Mouse (Mus musculus) cerebellum, postnatal 25 days (tissue): ENCODE measurements around the gene Eprs.

Source experiments
- DNase-seq, 2 experiments: peaks; one replicate each; pipeline ENCODE4 v3.0.0; 2021; ENCODE audit warnings: mixed read lengths in 2 of 2

Gene Eprs

DNA sequence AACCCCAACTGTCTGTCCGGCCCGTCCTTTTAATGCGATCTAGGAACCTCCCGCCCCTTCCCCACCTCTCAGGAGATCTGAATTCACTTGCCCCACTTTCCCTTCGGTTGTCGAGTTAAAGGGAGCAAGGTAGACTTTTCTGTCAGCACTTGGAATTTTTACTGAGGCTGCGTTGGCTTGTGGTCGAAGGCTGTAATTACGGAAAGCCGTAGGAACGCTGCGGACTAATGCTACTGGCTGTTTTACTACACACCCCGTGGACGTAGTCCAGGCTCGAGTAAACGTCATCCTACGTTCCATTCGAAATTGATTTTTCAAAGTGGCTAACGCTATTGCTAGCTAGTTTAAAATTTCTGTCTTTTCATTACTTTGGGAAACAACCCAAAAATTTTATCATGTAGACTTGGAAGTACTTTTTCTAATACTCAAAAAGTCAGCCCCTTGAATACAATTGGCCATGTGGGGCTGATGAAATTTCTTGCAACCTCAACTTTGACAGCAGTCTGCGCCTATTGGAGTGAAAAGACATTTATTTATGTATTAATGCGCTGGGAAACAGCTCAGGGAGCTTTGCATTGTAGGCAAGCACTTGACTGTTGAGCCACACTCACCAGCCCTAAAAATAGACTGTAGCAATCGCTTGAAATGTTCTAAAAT lies 810 bp downstream of the Eprs start:
- peak in 1 of 2 experiments; percentile 64 for DNase-seq

DNA sequence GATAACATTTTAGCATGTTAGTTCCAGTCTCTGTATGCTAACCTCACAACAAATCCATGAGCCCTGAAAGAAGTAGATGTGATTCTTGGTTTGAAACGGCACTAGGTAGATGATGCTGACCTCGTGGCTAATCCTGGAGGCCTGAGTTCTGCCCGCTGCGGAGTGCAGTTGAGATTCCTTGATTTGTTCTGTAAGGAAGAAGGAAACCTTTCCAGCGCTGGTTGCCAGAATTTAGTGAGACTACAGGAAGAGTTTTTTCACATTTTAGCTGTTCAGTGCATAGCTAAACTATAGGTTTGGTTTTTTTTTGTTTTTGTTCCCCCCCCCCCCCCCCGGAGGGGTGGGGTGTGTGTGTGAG lies 1.3 kb downstream of the Eprs start:
- DNase-seq: no peak

DNA sequence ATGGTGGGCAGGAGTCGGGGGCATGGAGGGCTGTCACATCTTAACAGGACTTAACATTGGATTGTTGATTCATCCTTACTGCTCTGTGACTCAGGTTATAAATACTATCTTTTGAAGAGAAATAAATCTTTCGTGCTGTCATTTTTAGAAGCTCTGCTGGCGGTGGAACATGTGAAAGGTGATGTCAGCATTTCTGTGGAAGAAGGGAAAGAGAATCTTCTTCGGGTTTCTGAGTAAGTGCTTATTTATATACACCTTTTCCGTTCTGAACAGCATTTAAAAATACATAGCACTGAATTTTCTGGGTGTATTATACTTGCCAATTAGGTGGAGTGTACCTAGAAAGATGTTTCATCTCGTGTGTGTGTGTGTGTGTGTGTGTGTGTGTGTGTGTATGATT lies 4.5 kb downstream of the Eprs start:
- no peak for DNase-seq

DNA sequence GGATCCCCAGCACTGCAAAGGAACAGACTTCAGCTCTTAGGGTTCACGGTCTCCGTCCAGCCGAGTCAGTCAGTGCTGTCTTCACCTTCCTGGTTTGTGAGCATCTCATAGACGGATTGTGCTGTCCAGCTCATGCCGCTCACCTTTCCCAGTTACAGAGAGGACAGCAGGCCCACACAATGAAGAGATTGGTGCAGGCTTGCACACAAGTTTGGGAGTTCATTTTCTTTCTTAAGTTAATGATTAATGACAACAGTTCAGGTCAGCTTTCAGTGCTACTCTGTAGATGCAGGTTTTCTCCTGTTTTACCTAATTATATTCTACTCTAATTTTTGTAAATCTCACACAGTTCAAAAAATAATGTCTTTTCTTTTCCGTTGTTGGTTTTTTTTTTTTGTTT lies 7.1 kb downstream of the Eprs start:
- DNase-seq: no peak

DNA sequence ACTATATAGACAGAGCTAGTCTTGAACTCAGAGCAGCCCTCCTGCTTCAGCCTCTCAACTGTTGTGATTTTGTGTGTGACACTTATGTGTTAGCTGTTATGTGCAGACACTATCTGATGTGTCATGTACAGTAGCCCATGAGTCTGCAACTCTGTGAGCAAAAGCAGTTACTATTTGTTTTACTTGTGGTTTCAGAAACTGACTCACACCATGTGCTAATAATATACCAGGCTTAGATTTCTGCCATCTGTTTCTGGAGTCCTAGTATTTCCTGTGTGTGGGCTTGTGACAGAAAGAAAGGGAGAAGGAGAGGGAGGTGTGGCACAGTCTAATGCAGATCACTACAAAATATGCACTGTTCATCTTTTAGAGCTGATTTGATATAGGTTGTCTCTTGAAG lies 13.5 kb downstream of the Eprs start:
- no peak for DNase-seq

DNA sequence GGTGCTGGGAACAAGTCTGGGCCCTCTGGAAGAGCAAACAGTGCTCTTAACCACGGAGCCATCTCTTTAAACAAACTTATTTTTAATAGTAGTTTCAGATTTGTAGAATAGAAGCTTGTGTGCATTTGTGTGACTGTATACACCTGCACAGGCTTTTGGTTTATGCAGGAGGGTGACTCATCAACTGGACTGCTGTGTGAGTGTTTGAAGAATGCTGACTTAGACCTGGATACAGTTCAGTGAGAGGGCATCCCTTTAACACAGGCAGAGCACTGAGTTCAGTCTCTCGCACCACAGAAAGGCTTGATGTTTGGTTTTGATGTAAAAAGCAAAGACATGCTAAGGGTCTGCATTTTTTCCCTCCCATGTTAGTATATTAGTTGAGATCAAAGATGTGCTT lies 14.6 kb downstream of the Eprs start:
- no peak for DNase-seq

DNA sequence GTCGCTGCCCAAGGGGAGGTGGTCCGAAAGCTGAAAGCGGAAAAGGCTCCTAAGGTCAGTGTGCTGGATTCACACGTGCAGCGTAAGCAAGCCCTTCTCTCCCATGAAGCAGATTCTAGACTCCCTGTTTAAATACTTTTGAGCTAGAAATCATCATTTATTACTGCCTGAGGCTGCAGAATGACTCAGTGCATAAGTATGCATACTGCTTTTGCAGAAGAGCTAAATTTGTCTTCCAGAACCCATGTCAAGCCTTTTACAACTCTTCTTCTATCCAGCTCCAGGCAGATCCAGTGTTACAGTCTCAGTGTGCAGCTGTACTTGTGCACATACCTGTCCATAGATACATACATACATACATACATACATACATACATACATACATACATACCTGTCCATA lies 38.8 kb downstream of the Eprs start:
- DNase-seq: no peak

DNA sequence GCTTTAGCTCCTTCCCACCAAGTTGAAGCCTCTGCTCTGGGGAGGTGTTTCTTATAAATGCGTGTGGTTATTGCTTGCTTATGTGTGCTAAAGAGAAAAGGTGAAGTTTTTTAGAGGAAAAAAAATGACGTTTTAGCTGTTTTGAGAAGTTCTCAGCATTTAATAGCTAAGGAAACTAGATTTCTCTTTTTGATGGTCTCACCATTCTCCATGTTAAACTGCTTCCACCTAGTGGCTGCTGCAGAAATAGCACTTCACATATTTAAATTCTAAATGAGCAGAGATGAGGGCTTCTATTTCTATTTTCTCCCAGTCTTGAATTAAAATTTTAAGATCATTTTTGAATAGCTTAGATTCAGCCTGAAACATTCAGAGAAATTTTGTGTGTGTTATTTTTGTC lies 41.2 kb downstream of the Eprs start:
- DNase-seq: peak in 1 of 2 experiments; percentile 48

DNA sequence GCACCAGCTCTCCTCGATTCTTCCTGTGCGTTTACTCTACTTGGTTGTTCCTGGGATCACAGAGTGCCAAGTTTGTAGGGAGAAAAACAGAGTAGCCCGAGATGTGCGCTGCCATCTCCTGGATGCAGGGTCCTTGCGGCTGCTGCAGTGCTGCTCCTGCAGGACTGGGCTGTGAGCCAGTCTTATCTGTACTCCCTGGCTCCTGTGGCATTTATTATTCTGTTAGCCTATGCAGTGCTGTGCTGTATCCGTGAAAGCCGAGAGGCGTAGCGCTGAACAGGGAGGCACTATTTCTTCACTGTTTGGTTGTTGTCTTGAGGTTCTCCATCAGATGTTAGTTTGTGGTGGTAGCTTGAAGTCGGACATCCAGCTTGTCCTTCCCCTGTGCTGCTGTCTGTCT lies 43.1 kb downstream of the Eprs start:
- DNase-seq: no peak

DNA sequence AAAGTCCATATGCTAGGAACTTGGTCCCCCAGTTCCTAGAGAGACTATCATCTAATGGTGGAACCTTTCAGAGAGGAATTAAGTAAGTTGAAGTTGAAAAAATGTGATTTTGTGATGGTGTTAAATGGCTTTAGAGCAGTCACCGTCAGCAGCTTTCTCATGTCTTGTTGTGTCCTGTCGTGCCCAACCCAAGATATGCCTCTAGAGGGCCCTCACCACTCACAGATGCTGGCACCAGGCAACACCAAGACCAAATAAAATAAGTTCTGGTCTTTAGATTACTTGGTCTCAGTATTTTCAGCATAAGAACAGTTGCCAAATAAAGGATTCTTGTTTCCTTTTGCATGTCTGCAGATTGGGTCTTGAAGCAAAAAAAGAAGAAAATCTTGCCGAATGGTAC lies 47.0 kb downstream of the Eprs start:
- peak in 1 of 2 experiments; percentile 28 for DNase-seq

DNA sequence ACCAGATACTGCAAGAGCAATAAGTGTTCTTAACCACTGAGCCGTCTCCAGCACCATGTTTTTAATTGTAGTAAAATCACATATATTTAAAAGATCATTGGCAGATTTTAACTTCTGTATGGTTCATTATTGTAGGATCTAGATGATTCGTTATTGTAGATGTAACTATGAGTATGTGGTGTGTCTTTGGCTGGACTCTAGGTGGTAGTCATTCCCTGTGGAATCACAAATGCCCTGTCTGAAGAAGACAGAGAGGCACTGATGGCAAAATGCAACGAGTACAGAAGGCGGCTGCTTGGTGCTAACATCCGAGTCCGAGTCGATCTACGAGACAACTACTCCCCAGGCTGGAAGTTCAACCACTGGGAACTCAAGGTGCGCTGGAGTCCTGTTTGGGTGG lies 55.2 kb downstream of the Eprs start:
- DNase-seq: no peak

DNA sequence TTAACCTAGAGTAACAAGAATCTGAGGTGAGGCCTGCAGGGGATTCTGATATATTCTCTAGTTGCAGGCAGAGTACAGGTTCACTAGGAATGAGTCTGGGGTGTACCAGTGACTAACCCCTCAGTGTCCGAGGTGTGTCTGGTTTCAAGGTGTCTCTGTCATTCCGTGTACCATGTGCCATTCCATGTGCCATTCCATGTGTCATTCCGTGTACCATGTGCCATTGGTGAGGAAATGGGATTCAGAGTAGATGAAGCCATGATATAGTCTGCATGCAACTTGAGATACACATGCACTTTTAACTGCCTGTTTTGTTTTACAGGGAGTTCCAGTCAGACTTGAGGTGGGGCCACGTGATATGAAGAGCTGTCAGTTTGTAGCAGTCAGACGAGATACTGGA lies 57.0 kb downstream of the Eprs start:
- DNase-seq: no peak

DNA sequence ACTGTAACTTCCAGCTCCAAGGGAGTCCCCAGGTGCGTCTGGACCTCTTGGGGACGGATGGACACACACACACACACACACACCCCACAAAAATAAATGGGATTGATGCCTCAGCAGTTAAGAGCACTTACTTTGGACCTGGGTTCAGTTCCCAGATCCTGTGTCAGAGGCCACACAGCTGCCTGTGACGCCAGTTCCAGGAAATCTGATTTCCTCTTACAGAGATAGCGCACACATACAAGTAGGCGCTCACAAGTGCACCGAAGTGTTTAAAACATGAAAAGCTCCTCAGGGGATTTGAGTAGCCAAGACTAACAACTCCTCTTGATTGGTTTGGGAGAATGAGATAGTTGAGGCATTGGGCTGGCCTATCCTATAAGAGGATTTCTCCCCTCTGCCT lies 57.9 kb downstream of the Eprs start:
- DNase-seq: no peak

DNA sequence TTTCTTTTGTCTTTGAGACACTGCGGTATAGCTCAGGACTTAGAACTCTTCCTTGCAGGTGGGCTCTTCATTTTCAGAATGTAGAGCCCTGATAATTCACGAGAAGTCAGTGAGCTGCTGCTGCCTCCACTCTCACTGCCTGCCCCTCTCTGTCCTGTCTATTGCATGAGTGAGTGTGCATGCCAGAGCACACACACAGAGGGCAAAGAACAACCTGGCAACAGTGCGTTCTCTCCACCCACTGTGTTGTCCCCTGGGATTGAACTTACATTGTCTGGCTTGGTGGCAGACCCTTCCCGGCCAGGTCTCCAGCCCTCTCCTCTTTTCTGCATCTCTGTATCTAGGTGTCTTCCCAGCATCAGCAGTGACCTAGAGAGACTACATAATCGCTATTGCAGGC lies 63.7 kb downstream of the Eprs start:
- DNase-seq: no peak

DNA sequence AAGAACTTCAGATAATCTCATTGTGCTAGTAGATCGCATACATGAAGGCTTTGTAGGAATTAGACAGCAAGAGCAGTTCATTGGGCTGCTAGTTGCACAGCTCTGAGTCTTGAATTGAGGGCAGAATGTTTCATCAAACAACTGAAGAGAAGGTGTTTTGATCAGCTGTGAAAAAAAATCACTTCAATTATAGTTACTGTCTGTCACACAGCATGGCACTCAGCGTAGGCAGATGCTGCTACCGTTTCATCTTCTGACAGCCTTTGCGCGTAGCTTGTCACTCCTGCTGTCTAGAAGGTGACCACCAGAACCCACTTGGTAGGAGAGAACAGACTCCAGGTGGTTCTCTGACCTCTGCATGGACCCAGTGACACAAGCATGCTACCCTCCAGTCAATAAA lies 67.6 kb downstream of the Eprs start:
- DNase-seq: no peak

DNA sequence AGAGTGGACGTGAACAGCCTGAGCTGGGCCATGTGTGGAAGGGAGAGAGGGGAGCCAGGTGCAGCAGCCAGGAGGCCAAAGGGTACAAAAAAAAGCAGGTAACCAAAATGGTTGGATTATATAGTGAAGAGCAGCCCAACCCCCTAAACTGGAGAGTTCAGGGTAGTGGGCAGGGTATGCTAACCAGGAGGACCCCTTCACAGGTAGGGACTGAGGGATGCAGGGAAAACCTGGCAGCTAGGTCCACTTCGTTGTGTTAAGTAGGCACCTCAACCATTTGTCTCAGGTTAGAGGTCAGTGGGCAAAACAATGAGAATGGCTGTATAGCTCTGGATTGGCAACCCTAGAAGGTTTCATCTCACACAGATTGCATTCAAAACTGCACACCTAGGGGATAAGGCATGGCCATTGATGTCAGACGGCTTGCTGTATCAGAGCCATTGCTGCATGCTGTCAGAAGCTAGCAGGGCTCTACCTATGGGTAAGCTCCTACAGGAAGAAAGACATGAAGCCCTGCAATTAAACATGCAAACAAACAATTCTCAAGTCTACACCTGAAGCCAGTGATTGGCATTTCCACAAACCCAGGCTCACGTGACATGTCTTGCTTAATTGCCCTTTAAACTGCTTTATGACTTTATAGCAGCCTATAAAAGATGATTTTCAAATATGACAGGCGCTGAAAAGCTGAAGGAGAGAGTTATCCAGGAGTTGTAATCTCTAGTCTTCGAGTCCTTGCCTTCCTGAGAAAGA lies 68.6 kb downstream of the Eprs start:
- no peak for DNase-seq

DNA sequence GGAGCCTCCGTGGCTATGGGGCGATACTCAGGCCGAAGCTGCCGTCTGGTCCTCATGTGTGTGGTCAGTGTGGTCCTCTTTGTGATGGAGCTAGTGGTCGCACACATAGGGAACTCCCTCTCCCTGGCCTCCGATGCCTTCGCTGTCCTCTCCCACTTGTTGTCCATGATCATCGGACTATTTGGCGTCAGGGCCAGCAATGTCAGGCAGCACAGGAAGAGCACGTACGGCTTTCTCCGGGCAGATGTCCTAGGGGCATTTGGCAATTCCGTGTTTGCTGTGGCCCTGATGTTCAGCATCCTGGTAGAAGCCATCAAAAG lies 69.1 kb downstream of the Eprs start:
- no peak for DNase-seq

DNA sequence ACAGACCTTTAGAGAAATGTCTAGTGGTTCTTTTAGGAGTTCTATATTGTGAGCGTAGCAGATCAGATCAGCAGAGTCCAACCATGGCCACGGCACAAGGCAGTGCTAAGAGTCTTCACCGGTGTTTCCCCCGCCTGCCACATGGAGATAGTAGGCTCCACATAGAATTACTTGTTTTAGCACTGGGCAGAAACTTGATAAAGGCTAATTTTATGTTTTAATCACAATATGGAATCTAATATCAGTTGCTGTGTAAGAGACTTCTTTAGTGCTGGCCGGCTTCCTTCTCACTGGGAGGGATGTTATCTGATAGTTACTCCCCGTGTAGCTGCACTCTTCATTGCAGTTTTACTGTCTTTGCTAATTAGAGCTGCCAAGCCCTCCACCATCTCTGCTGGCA lies 70.3 kb downstream of the Eprs start:
- no peak for DNase-seq

DNA sequence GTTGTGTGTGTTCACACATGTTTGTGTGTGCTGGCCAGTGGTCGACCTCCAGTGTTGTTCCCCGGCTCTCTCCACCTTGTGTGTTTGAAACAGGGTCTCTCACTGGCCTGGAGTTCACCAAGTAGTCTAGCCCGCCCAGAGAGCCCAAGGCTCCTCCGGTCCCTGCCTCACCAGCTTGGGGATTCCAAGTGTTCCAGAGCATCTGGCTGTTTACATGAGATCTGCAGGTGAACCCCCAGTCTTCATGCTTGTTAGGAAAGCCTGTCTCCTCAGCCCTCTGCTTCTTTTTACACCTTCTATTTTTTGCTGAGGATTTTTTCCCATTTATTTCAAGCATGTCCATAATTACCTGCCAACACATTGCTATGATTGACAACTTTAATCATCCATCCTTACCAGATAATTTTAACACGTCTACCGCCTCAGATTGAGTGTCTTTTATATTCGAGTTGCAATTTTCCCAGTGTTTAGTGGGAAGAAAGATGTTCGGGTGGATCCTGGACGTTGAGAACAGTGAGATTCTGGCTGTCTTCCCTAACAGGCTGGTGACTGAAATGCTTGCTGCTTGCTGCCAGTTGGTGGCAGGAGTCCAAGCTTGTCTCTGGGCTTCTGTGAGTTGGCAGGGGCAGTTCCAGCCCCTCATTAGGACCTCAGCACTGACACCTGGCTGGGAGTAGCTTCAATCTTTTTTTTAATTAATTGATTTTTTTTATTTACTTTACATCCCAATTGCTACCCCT lies 76.2 kb downstream of the Eprs start:
- DNase-seq: peak; percentile 81 to 92

DNA sequence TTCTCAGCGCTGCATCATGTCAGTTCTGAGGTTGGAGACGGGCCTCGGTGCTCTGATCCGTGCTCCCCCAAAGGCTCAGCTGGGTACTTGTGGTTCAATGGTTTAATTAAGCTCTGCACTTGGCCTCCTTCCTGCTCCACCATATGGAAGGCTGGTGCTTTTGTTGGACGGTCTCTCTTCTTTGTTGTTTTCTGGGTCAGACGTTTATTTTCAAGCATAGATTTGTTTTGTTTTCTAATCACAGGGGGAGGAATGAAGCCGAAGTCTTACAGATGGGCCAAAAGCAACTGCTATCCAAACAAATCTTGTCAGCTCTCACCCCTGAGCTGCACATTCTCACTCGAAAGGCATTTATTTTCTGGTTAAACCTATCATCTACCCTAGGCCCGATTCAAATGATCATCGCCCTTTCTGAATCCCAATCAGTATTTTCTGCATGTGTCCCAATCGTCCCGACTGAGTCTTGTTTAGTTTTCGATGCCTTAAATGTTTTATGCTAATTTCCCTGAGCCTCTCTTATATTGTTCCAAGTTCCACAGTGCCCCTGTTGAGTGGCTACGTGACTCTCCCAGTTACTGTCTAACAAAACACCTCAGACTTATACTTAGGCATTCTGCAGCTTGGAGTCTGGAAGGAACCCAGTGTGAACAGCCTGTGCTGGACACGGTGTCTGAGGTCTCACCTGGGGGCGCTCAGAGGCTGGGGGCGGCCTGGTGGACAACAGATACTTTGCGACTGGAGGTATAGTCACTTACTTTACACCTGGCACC lies 79.0 kb downstream of the Eprs start:
- peak; percentile 69 to 79 for DNase-seq

DNA sequence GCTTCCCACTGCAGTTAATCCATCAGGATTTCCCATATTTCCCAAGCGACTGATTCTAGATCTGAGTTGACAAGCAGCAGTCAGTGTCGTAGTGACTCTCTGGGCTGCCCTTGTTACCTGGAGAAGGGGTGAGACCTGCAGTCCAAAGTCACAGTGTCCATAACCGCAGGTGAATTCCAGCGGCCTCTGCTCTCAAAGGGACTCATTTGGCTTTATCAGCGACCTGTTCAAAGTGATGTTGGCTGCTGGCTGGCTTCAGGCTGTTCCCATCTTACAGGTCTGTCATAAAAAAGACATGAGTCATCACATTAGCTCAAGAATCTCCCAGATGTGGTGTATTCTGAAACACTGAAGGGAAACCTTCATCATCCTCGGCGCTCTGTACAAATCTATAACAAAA lies 86.1 kb downstream of the Eprs start:
- no peak for DNase-seq

DNA sequence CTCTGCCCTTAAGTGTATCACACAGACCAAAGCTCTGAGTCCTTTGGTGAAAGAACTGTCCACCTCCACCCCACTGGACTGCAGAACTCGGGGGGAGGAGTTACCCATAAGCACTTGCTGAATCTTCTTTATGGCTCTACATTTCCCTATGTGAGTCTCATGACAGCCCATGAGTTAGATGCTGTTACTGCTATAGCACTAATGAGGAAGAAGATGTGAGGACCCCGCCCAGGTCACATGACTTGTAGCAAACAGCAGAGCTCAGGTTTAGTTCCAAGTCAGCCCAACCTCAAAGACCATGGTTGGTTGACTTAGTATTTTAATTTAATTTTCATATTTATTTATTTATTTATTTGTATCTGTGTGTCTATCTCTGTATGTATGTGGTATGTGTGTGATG lies 86.9 kb downstream of the Eprs start:
- DNase-seq: no peak

DNA sequence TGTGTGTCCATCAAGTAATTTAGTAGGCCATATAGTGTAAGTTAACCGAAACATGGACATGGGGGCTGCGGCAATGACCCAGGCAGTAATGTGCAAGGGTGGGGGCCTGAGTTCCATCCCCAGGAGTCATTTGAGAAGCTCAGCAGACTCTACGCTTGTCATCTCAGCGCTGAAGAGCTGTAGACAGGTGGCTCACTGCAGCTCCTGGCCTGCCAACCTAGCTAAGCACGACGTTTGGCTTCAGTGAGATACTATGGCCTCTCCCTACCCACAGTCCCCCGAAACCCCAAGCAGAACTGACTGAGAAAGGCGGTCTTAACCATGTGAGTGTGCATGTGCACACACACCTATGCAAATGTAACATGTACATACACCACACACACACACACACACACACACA lies 88.2 kb downstream of the Eprs start:
- DNase-seq: peak in 1 of 2 experiments; percentile 28

DNA sequence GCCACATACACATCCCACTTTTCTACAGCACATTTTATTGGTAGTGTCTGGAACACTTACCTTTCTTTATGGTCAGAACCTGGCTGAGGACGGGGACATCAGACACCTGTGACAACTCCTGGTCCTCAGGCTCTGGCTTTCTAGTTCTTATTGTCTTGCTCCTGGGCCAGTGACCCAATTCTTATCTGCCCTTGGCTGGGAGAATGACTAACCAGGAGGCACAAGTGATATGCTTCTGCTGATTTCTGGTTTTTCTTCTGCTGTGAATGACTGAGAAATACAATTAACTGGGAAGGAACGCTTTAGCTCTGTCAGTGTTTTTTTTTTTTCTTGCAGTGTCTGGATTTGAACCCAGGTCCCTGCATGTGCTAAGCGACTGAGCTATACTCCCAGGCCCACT lies 88.7 kb downstream of the Eprs start:
- no peak for DNase-seq
